Mouse (Mus musculus): Measurements from ENCODE around the gene Khsrp.

- TF ChIP-seq GATA1 (IDR thresholded peaks at IDR 0.05; ENCODE audit: low read length) (no peak), TAL1 (IDR thresholded peaks at IDR 0.05; ENCODE audit: low read length) (no peak)
Measured at GRCm38 (mm10) chr17:57058891-57059485, 27.7 kb upstream of the Khsrp start, which contains the start of gene Crb3.

All from erythroblast, embryonic 14.5 days (primary cell).